Mouse (Mus musculus): ENCODE measurements around the gene Mpv17l2. TPM values are rescaled to one million over a fixed set of nuclear protein-coding genes. Genes with fewer than 3 reads are reported as not detected.

The Mpv17l2 gene
- polyA plus RNA-seq, 1 experiment from 2014 or later: 36.7 TPM

DNA sequence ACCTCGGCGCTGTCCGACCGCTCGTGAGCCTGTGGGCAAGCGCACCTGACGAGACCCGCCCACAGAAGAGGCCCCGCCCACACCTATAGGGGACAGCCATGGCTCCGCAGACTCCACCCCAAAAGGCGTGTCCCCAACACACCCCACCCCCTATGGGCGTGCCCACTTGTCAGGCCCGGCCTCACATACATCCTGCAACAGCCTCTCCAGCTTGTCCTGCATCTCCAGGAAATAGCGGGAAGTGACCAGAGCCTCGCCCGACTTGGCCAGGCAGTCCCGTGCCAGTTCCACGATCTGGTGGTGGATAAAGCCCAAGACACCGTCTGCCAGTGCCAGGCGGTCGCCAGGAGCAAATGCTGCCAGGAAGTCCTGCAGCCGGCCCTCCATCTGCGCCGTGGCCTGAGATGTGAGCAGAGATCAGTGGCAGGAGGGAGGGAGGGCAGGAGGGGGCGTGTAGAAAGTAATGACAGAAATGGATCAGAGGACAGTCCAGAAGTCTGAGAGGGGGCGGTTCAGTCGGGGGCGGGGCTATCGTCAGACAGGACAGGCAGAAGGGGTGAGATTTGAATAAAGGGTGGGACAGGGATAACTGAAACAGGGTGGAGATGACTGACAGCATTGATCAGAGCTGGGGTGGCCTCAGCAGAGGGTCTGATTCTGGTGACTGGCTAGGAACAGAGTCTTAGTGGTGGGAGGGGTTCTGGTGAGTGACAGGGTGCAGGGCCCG, 27.4 kb upstream of the Mpv17l2 start:
- H3K4me3 ChIP-seq: no peak overlapping the region
- H3K9me3 ChIP-seq: no peaks in the 10 kb centered on the region
- H3K36me3 ChIP-seq: peaks cover 69% of the 10 kb centered on the region
- H3K4me1 ChIP-seq: peaks cover 25% of the 10 kb centered on the region
- no peaks in the 10 kb centered on the region for H3K27me3 ChIP-seq
- no peak overlapping the region for H3K27ac ChIP-seq
- WGBS: 20% methylated on average over 30 of the region's 30 CpGs
- ATAC-seq (ENCODE audit: insufficient number of reproducible peaks, insufficient read depth, low FRiP score, low TSS enrichment, low read depth): no peak
- H3K9ac ChIP-seq: peak overlapping the region; percentile 32; the same call in 1 of the 2 replicates
- H3K4me2 ChIP-seq: peak overlapping the region; percentile 18; the same call in 1 of the 2 replicates

- Histone ChIP-seq H3K4me2 (no peak overlapping the region), H3K36me3 (peaks cover 78% of the 10 kb centered on the region), H3K27me3 (no peaks in the 10 kb centered on the region), H3K4me3 (no peak overlapping the region), H3K27ac (no peak overlapping the region), H3K4me1 (peaks cover 19% of the 10 kb centered on the region), H3K9me3 (no peaks in the 10 kb centered on the region), H3K9ac (0 out of 2 replicates have a peak overlapping the region, but pooled peaks have one; percentile 17)
- WGBS: 80% methylated on average over 3 of the region's 3 CpGs
- no peak for ATAC-seq (ENCODE audit: insufficient number of reproducible peaks, insufficient read depth, low FRiP score, low TSS enrichment, low read depth)
These were observed 26.3 kb upstream of the Mpv17l2 start for GRCm38 (mm10) chr8:70787051-70787445.

GRCm38 (mm10) chr8:70786291-70787050, 25.7 kb upstream of the Mpv17l2 start:
- no peak for ATAC-seq (ENCODE audit: insufficient number of reproducible peaks, insufficient read depth, low FRiP score, low TSS enrichment, low read depth)
- H3K27me3 ChIP-seq: no peaks in the 10 kb centered on the region
- H3K4me3 ChIP-seq: no peak overlapping the region
- no peak overlapping the region for H3K4me2 ChIP-seq
- H3K4me1 ChIP-seq: peaks cover 13% of the 10 kb centered on the region
- no peak overlapping the region for H3K27ac ChIP-seq
- H3K9ac ChIP-seq: no peak overlapping the region
- peaks cover 84% of the 10 kb centered on the region for H3K36me3 ChIP-seq
- no peaks in the 10 kb centered on the region for H3K9me3 ChIP-seq
- 88% methylated on average over 25 of the region's 25 CpGs for WGBS

DNA sequence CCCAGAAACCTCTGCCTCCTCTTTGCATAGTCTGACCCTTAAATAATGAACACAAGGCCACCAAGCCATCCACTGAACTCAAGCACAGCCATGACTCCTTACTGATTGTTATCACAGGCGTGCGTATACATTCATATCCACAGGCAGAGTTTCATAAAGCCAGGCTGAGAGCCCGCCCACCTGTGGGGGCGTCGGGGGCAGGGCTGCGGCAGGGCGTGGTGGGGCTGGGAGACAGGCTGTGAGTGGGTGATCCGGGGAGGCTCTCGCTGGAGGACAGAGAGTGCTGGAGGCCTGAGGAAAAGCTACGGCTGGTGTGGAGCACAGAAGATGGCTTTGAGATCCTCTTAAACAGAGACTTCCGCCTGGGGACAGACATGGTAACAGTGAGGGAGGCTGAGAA, 19.3 kb upstream of the Mpv17l2 start:
- no peak for ATAC-seq (ENCODE audit: insufficient number of reproducible peaks, insufficient read depth, low FRiP score, low TSS enrichment, low read depth)
- Histone ChIP-seq H3K4me3 (no peak overlapping the region), H3K4me2 (no peak overlapping the region), H3K36me3 (peaks cover 70% of the 10 kb centered on the region), H3K4me1 (peaks cover 21% of the 10 kb centered on the region), H3K9me3 (no peaks in the 10 kb centered on the region), H3K27ac (no peak overlapping the region), H3K27me3 (no peaks in the 10 kb centered on the region), H3K9ac (peak overlapping the region; percentile 52; the same call in 1 of the 2 replicates)
- WGBS: 76% methylated on average over 11 of the region's 11 CpGs

- under 1% methylated on average over 94 of the region's 94 CpGs for WGBS
- Histone ChIP-seq H3K9ac (peak within 1 kb of the TSS; percentile 99), H3K4me1 (peaks cover 48% of the 10 kb centered on the region), H3K4me2 (peak within 1 kb of the TSS; percentile 83), H3K27me3 (no peaks in the 10 kb centered on the region), H3K9me3 (no peaks in the 10 kb centered on the region), H3K27ac (peak within 1 kb of the TSS; percentile 98), H3K36me3 (peaks cover 72% of the 10 kb centered on the region), H3K4me3 (peak within 1 kb of the TSS; percentile 84)
- peak; percentile 86 for ATAC-seq (ENCODE audit: insufficient number of reproducible peaks, insufficient read depth, low FRiP score, low TSS enrichment, low read depth)
These were observed 16.0 kb upstream of the Mpv17l2 start, which contains the start of gene Pik3r2 for GRCm38 (mm10) chr8:70776496-70777444. TSS of gene Pik3r2 (minus strand) at chr8:70776713.

DNA sequence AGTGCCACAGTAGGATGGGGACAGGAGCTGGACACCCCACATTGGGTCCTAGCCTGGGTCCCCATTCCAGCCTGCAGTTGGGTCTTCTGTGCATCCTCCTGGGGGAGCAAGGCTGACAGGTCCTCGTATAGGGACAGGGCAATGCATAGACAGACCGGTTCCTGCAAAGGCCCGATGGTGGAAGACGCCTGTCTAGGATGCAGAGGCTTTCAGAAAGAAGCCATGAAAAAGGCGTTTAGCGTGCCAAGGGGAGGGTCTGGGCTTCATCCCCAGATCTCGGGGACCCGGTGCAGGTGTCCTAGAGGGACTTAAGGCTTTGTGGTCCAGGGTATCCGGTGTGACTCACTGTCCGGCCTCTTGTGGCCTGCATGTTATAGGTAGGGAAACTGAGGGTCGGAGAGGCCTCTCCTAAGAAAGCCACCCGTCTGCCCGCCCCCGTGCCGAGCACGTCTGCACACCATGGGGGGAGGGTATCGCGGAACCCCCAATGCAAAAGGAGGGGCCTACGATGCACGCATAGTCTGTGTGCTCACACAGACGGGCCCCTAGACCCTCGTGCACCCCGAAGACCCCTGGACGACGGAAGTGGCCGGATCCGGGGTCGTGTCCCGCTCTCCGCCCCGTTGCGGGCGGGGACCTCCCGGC, 15.2 kb upstream of the Mpv17l2 start:
- no peaks in the 10 kb centered on the region for H3K9me3 ChIP-seq
- peak overlapping the region; percentile 98 for H3K27ac ChIP-seq
- peaks cover 48% of the 10 kb centered on the region for H3K4me1 ChIP-seq
- no peaks in the 10 kb centered on the region for H3K27me3 ChIP-seq
- H3K36me3 ChIP-seq: peaks cover 72% of the 10 kb centered on the region
- H3K9ac ChIP-seq: peak overlapping the region; percentile 99
- peak; percentile 0; the same call in 1 of the 2 replicates for ATAC-seq (ENCODE audit: insufficient number of reproducible peaks, insufficient read depth, low FRiP score, low TSS enrichment, low read depth)
- H3K4me2 ChIP-seq: peak overlapping the region; percentile 83
- whole genome bisulfite sequencing: 2% methylated on average over 34 of the region's 34 CpGs
- H3K4me3 ChIP-seq: peak overlapping the region; percentile 84

- WGBS: 93% methylated on average over 5 of the region's 5 CpGs
These were observed 14.5 kb upstream of the Mpv17l2 start for GRCm38 (mm10) chr8:70775227-70775626.

DNA sequence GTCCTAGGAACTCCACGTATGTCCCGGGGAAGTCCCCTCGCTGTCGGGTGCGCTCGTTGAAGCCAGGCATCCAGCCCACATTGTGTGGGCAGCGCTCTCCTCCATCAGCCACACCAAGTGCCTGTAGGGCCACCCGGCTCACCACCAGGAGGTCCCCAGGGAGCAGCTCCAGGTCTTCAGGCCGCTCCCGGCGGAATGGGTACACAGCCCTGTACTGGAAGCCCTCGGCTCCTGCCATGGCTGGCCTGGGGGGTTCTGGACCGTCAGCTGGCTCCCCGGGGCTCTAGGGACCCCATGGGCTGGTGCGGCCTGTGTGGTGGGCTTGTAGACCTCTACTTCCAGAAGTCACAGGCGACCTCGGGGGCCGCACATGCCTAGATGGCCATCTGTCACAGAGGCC, 14.0 kb upstream of the Mpv17l2 start:
- peak overlapping the region; percentile 99 for H3K9ac ChIP-seq
- WGBS: 91% methylated on average over 18 of the region's 18 CpGs
- H3K4me3 ChIP-seq: peak overlapping the region; percentile 84

More at GRCm38 (mm10) chr8:70775227-70775626, 14.5 kb upstream of the Mpv17l2 start:
- peak overlapping the region; percentile 83 for H3K4me2 ChIP-seq
- no peaks in the 10 kb centered on the region for H3K27me3 ChIP-seq
- ATAC-seq (ENCODE audit: insufficient number of reproducible peaks, insufficient read depth, low FRiP score, low TSS enrichment, low read depth): no peak
- H3K4me3 ChIP-seq: peak overlapping the region; percentile 84
- peaks cover 48% of the 10 kb centered on the region for H3K4me1 ChIP-seq
- H3K9me3 ChIP-seq: no peaks in the 10 kb centered on the region
- H3K9ac ChIP-seq: peak overlapping the region; percentile 99
- H3K36me3 ChIP-seq: peaks cover 72% of the 10 kb centered on the region
- 0 out of 2 replicates have a peak overlapping the region, but pooled peaks have one; percentile 98 for H3K27ac ChIP-seq

DNA sequence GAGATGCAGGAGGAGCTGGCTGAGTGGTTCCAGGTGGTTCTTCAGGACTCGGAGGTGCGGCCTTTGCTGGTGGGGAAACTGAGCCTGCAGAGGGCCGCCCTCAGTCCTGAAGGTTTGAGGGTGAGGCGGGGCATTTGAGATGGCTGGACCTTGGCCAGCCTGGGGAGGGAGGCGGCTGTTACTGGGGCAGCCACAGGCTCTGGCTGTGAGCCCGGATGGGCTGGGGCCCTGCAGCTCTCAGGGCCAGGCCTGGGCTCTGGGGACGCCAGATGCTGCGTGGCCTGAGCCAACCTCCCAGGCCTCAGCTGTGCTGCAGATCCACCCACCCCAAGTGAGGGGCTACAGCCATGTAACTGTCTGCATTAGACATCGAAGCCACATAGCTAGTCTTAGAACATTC, 13.1 kb upstream of the Mpv17l2 start:
- peak overlapping the region; percentile 84 for H3K27ac ChIP-seq
- H3K4me1 ChIP-seq: peaks cover 52% of the 10 kb centered on the region
- no peak for ATAC-seq (ENCODE audit: insufficient number of reproducible peaks, insufficient read depth, low FRiP score, low TSS enrichment, low read depth)
- WGBS: 62% methylated on average over 9 of the region's 9 CpGs
- no peaks in the 10 kb centered on the region for H3K27me3 ChIP-seq
- H3K4me3 ChIP-seq: peak overlapping the region; percentile 7; the same call in 1 of the 2 replicates
- no peaks in the 10 kb centered on the region for H3K9me3 ChIP-seq
- peaks cover 71% of the 10 kb centered on the region for H3K36me3 ChIP-seq
- H3K9ac ChIP-seq: peak overlapping the region; percentile 99
- H3K4me2 ChIP-seq: peak overlapping the region; percentile 83

More for the DNA sequence above, 14.0 kb upstream of the Mpv17l2 start:
- no peaks in the 10 kb centered on the region for H3K9me3 ChIP-seq
- ATAC-seq (ENCODE audit: insufficient number of reproducible peaks, insufficient read depth, low FRiP score, low TSS enrichment, low read depth): no peak
- peak overlapping the region; percentile 83 for H3K4me2 ChIP-seq
- H3K36me3 ChIP-seq: peaks cover 72% of the 10 kb centered on the region
- H3K27ac ChIP-seq: peak overlapping the region; percentile 84
- H3K4me1 ChIP-seq: peaks cover 48% of the 10 kb centered on the region
- H3K27me3 ChIP-seq: no peaks in the 10 kb centered on the region

DNA sequence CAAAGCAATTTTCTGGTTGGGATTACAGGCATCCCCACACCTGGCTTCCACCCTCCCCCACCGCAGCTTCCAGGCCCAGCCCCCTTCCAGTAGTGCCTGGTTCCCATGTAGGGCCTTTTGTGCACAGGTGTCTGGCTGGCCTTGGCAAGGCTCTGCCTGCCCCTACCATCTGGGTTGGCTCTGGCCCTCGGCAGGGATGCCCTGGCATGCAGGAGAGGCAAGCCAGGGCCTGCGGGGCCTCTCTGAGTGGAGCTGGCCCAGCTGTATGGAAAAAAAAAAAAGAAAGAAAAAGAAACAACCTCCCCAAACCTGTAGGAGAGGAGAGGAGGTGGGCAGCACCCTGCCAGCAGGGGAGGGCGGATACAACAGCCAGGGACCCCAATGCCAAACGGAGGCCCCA, 12.7 kb upstream of the Mpv17l2 start:
- no peaks in the 10 kb centered on the region for H3K27me3 ChIP-seq
- H3K36me3 ChIP-seq: peaks cover 72% of the 10 kb centered on the region
- whole genome bisulfite sequencing: 59% methylated on average over 5 of the region's 5 CpGs
- H3K9ac ChIP-seq: peak overlapping the region; percentile 99
- no peaks in the 10 kb centered on the region for H3K9me3 ChIP-seq
- peak overlapping the region; percentile 83 for H3K4me2 ChIP-seq
- ATAC-seq (ENCODE audit: insufficient number of reproducible peaks, insufficient read depth, low FRiP score, low TSS enrichment, low read depth): no peak
- H3K4me1 ChIP-seq: peaks cover 51% of the 10 kb centered on the region
- H3K27ac ChIP-seq: peak overlapping the region; percentile 84
- H3K4me3 ChIP-seq: peak overlapping the region; percentile 7; the same call in 1 of the 2 replicates
